ENCODE assay signal across 11 mouse cellular contexts in genomic region chr11:113654561-113655270, GRCm38 (mm10). TPM values are rescaled to one million over a fixed set of nuclear protein-coding genes. Genes with fewer than 3 reads are reported as not detected.
DNase-seq lines count a peak whose midpoint lies in the region; ATAC-seq and TF ChIP-seq lines count a peak whose summit lies in the region.
"Had no signal": no experiment of that assay in that cellular context is flagged by ENCODE, and none has a peak within 500 bp of the region (broad histone marks: within the 10 kb centered on the region; RNA-seq: fewer than 3 reads in every experiment).

No protein-coding gene starts in this region.

- 0 out of 2 replicates have a peak overlapping the region, but pooled peaks have one; percentile 4 for H3K27ac ChIP-seq in lung, postnatal 0 days (ENCODE audit: low read length)
- 0 out of 2 replicates have a peak overlapping the region, but pooled peaks have one; percentile 2 for H3K27ac ChIP-seq in embryonic facial prominence, embryonic 14.5 days (replicated peaks; ENCODE audit: low read depth, low read length)
- peak overlapping the region; percentile 72 for H3K27ac ChIP-seq in limb, embryonic 12.5 days

- 72% methylated on average over 18 of the region's 18 CpGs for WGBS in lung, postnatal 0 days
- WGBS in embryonic facial prominence, embryonic 14.5 days: 38% methylated on average over 18 of the region's 18 CpGs
- WGBS in limb, embryonic 12.5 days: 37% methylated on average over 18 of the region's 18 CpGs

- 0 out of 2 replicates have a peak, but pooled peaks cover 2% of the 10 kb centered on the region for H3K4me1 ChIP-seq in lung, postnatal 0 days (ENCODE audit: insufficient read depth, low read depth, low read length)
- H3K4me1 ChIP-seq in embryonic facial prominence, embryonic 14.5 days (ENCODE audit: control insufficient read depth, insufficient read depth, low read length): 0 out of 2 replicates have a peak, but pooled peaks cover 5% of the 10 kb centered on the region
- H3K4me1 ChIP-seq in limb, embryonic 12.5 days (replicated peaks): peaks cover 41% of the 10 kb centered on the region

- no peak overlapping the region for H3K4me3 ChIP-seq in lung, postnatal 0 days (ENCODE audit: low read depth, low read length)
- no peak overlapping the region for H3K4me3 ChIP-seq in embryonic facial prominence, embryonic 14.5 days (ENCODE audit: low read depth, low read length)
- H3K4me3 ChIP-seq in limb, embryonic 12.5 days (replicated peaks): no peak overlapping the region

- H3K36me3 ChIP-seq in lung, postnatal 0 days (ENCODE audit: insufficient read depth, low read length): peaks cover 36% of the 10 kb centered on the region
- peaks cover 82% of the 10 kb centered on the region for H3K36me3 ChIP-seq in embryonic facial prominence, embryonic 14.5 days (ENCODE audit: control insufficient read depth, insufficient read depth, low read length)
- H3K36me3 ChIP-seq in limb, embryonic 12.5 days: peaks cover 83% of the 10 kb centered on the region

- H3K9me3 ChIP-seq in lung, postnatal 0 days (ENCODE audit: low read length): no peaks in the 10 kb centered on the region
- H3K9me3 ChIP-seq in embryonic facial prominence, embryonic 14.5 days (ENCODE audit: control insufficient read depth, low read length): no peaks in the 10 kb centered on the region
- no peaks in the 10 kb centered on the region for H3K9me3 ChIP-seq in limb, embryonic 12.5 days

- no peak for TF ChIP-seq CTCF in lung, postnatal 0 days (IDR thresholded peaks at IDR 0.05)

- TF ChIP-seq EP300 in lung, postnatal 0 days (IDR thresholded peaks at IDR 0.05): peak; percentile 38; the same call in 1 of the 2 replicates

- H3K4me2 ChIP-seq in lung, postnatal 0 days (replicated peaks; ENCODE audit: low read depth, low read length): no peak overlapping the region
- H3K4me2 ChIP-seq in embryonic facial prominence, embryonic 14.5 days (ENCODE audit: low read depth, low read length): no peak overlapping the region
- H3K4me2 ChIP-seq in limb, embryonic 12.5 days: no peak overlapping the region; the same call in 1 of the 2 replicates

- DNase-seq in embryo, embryonic 11 days: peak; percentile 48
- DNase-seq in embryo, embryonic 10 days (ENCODE audit: low spot score): no peak
- DNase-seq in lung, postnatal 0 days (ENCODE audit: low spot score): peak; percentile 22
- no peak for DNase-seq in lung, postnatal 10 days
- peak; percentile 75 for DNase-seq in embryonic facial prominence, embryonic 14.5 days (ENCODE audit: low spot score)
- no peak for DNase-seq in thymus, adult 18-20 months
- DNase-seq in T-cell, adult 2 months (ENCODE audit: low spot score): no peak
- DNase-seq: heart, postnatal 4 days; kidney, adult 9 months had no signal

- H3K27me3 ChIP-seq in lung, postnatal 0 days (replicated peaks; ENCODE audit: insufficient read depth, low read length): no peaks in the 10 kb centered on the region
- H3K27me3 ChIP-seq in embryonic facial prominence, embryonic 14.5 days (replicated peaks; ENCODE audit: control insufficient read depth, insufficient read depth, low read length): no peaks in the 10 kb centered on the region
- no peaks in the 10 kb centered on the region for H3K27me3 ChIP-seq in limb, embryonic 12.5 days
- H3K27me3 ChIP-seq: Patski had no signal

- peak; percentile 45 for ATAC-seq in lung, postnatal 0 days
- no peak for ATAC-seq in embryonic facial prominence, embryonic 14.5 days (ENCODE audit: low read depth)
- ATAC-seq in limb, embryonic 12.5 days (ENCODE audit: insufficient number of reproducible peaks, insufficient read depth, low FRiP score, low TSS enrichment, low read depth): no peak
- ATAC-seq: Patski had no signal

- no peak overlapping the region for H3K9ac ChIP-seq in lung, postnatal 0 days (replicated peaks; ENCODE audit: low read depth)
- no peak overlapping the region for H3K9ac ChIP-seq in embryonic facial prominence, embryonic 14.5 days (ENCODE audit: low read depth, low read length)
- H3K9ac ChIP-seq in limb, embryonic 12.5 days (replicated peaks): no peak overlapping the region

RNA-seq across cellular contexts. Expression of gene Slc39a11, which starts 4.8 kb away (rescaled TPM):
- 14.3 and 15.1 TPM in 2 replicates for polyA plus RNA-seq in lung, postnatal 0 days (2015; fragmentation: Nextera tagmentation; extraction: Ambion mirVana)
- 23.6 and 25.6 TPM in 2 replicates for polyA plus RNA-seq in embryonic facial prominence, embryonic 14.5 days (2014; fragmentation: Nextera tagmentation; extraction: Ambion mirVana)
- polyA plus RNA-seq in limb, embryonic 12.5 days (2016; fragmentation: Nextera tagmentation; extraction: Ambion mirVana): 17.3 and 17.9 TPM in 2 replicates

RNA-seq across cellular contexts. Expression of gene Cog1, which starts 5.7 kb away (rescaled TPM):
- 18.6 and 19.0 TPM in 2 replicates for polyA plus RNA-seq in lung, postnatal 0 days (2015; fragmentation: Nextera tagmentation; extraction: Ambion mirVana)
- polyA plus RNA-seq in embryonic facial prominence, embryonic 14.5 days (2014; fragmentation: Nextera tagmentation; extraction: Ambion mirVana): 23.4 and 27.7 TPM in 2 replicates
- polyA plus RNA-seq in limb, embryonic 12.5 days (2016; fragmentation: Nextera tagmentation; extraction: Ambion mirVana): 30.0 and 31.7 TPM in 2 replicates

RNA-seq across cellular contexts. Expression of gene Fam104a, which starts 29.2 kb away (rescaled TPM):
- 41.3 and 44.1 TPM in 2 replicates for polyA plus RNA-seq in lung, postnatal 0 days (2015; fragmentation: Nextera tagmentation; extraction: Ambion mirVana)
- 48.3 and 48.6 TPM in 2 replicates for polyA plus RNA-seq in embryonic facial prominence, embryonic 14.5 days (2014; fragmentation: Nextera tagmentation; extraction: Ambion mirVana)
- polyA plus RNA-seq in limb, embryonic 12.5 days (2016; fragmentation: Nextera tagmentation; extraction: Ambion mirVana): 51.8 and 54.1 TPM in 2 replicates

RNA-seq across cellular contexts. Expression of gene D11Wsu47e, which starts 29.5 kb away (rescaled TPM):
- 10.3 and 11.9 TPM in 2 replicates for polyA plus RNA-seq in lung, postnatal 0 days (2015; fragmentation: Nextera tagmentation; extraction: Ambion mirVana)
- 18.8 and 20.9 TPM in 2 replicates for polyA plus RNA-seq in embryonic facial prominence, embryonic 14.5 days (2014; fragmentation: Nextera tagmentation; extraction: Ambion mirVana)
- polyA plus RNA-seq in limb, embryonic 12.5 days (2016; fragmentation: Nextera tagmentation; extraction: Ambion mirVana): 23.7 and 25.8 TPM in 2 replicates

RNA-seq across cellular contexts. Expression of gene Sstr2, which starts 35.6 kb away (rescaled TPM):
- 3.9 and 4.0 TPM in 2 replicates for polyA plus RNA-seq in lung, postnatal 0 days (2015; fragmentation: Nextera tagmentation; extraction: Ambion mirVana)
- polyA plus RNA-seq in embryonic facial prominence, embryonic 14.5 days (2014; fragmentation: Nextera tagmentation; extraction: Ambion mirVana): 0.71 and 1.0 TPM in 2 replicates
- 0.76 and 0.78 TPM in 2 replicates for polyA plus RNA-seq in limb, embryonic 12.5 days (2016; fragmentation: Nextera tagmentation; extraction: Ambion mirVana)

Comparison
In these comparisons a context has a peak if more than half of its experiments do, and no peak if none do; other contexts are left out.
1. DNase-seq: peak in embryo, embryonic 11 days (single experiment), lung, postnatal 0 days (single experiment) and embryonic facial prominence, embryonic 14.5 days (single experiment); none in embryo, embryonic 10 days (single experiment), lung, postnatal 10 days (single experiment), thymus, adult 18-20 months (0 of 2) and T-cell, adult 2 months (single experiment).
2. H3K27ac ChIP-seq: peak in every context shown above with its lines; median percentile 72 in limb, embryonic 12.5 days; 4 in lung, postnatal 0 days; 2 in embryonic facial prominence, embryonic 14.5 days.